Mouse (Mus musculus) kidney, embryonic 14.5 days (tissue): ENCODE results near the gene Sema4d. TPM values are rescaled to one million over a fixed set of nuclear protein-coding genes. Genes with fewer than 3 reads are reported as not detected.

ENCODE experiments used
- ATAC-seq: fragments of 200-750 bp; cut with Nextera tagmentation; 2 replicates; pipeline ENCODE4 v1.8.0; 2017; ENCODE audit warnings: moderate number of reproducible peaks, mild to moderate bottlenecking, moderate TSS enrichment, moderate library complexity; ENCODE audit not compliant: low FRiP score, low TSS enrichment
- H3K27ac ChIP-seq: fragments of 300-500 bp; sonication (generic); 2 replicates; pipeline ENCODE4 v1.5.1; 2014; ENCODE audit warnings: low read depth, mild to moderate bottlenecking, low read length, moderate library complexity, mixed read lengths
- H3K27me3 ChIP-seq: fragments of 300-500 bp; sonication (generic); 2 replicates; pipeline ENCODE4 v1.6.1; 2014; ENCODE audit warnings: mild to moderate bottlenecking, low read length; ENCODE audit not compliant: control insufficient read depth, insufficient read depth
- H3K36me3 ChIP-seq: fragments of 300-500 bp; sonication (generic); 2 replicates; pipeline ENCODE4 v1.6.1; 2014; ENCODE audit warnings: low read length, mixed read lengths; ENCODE audit not compliant: control insufficient read depth, insufficient read depth
- H3K4me1 ChIP-seq: fragments of 300-500 bp; sonication (generic); 2 replicates; pipeline ENCODE4 v1.6.1; 2014; ENCODE audit warnings: low read length, mixed read lengths; ENCODE audit not compliant: control insufficient read depth, insufficient read depth
- H3K4me2 ChIP-seq: fragments of 300-500 bp; sonication (generic); replicated peaks from 2 replicates; pipeline ENCODE4 v1.6.1; 2014; ENCODE audit warnings: low read depth, mild to moderate bottlenecking, low read length
- H3K4me3 ChIP-seq: fragments of 300-500 bp; sonication (generic); 2 replicates; pipeline ENCODE4 v1.5.1; 2014; ENCODE audit warnings: mild to moderate bottlenecking, low read length
- H3K9ac ChIP-seq: fragments of 300-500 bp; sonication (generic); 2 replicates; pipeline ENCODE4 v1.6.1; 2014; ENCODE audit warnings: low read depth, mild to moderate bottlenecking, low read length, moderate library complexity
- H3K9me3 ChIP-seq: fragments of 300-500 bp; sonication (generic); 2 replicates; pipeline ENCODE4 v1.6.1; 2016; ENCODE audit warnings: low read length; ENCODE audit not compliant: control insufficient read depth
- WGBS: fragments of 180-500 bp; shearing (Covaris S2); extraction: QIAGEN DNeasy Blood & Tissue Kit; methylation state at CpG from one replicate; pipeline ENCODE4 v1.1.7; 2014; 5-methylcytosine and 5-hydroxymethylcytosine counted together
- polyA plus RNA-seq: library from polyadenylated mRNA; unstranded; fragments of >200 nt; fragmentation: Nextera tagmentation; extraction: Ambion mirVana; gene quantifications from 2 replicates; pipeline ENCODE4 v1.2.1, GENCODE M21; 2014

Sema4d gene
- polyA plus RNA-seq, 1 experiment from 2014 or later = 20.2 TPM

- Histone ChIP-seq H3K36me3 (peaks cover 70% of the 10 kb centered on the region), H3K27me3 (no peaks in the 10 kb centered on the region), H3K4me3 (no peak overlapping the region), H3K27ac (no peak overlapping the region), H3K9me3 (no peaks in the 10 kb centered on the region), H3K4me2 (no peak overlapping the region), H3K4me1 (peaks cover 8% of the 10 kb centered on the region), H3K9ac (no peak overlapping the region)
- 94% methylated on average over 9 of the region's 9 CpGs for WGBS
- ATAC-seq = no peak
Measured at GRCm38 (mm10) chr13:51653961-51654360, 139.6 kb downstream of the Sema4d start.

- Histone ChIP-seq H3K36me3 (peaks cover 66% of the 10 kb centered on the region), H3K4me1 (peaks cover 8% of the 10 kb centered on the region), H3K4me3 (no peak overlapping the region), H3K27ac (no peak overlapping the region), H3K27me3 (no peaks in the 10 kb centered on the region), H3K9ac (no peak overlapping the region), H3K4me2 (no peak overlapping the region), H3K9me3 (no peaks in the 10 kb centered on the region)
- WGBS = 94% methylated on average over 6 of the region's 6 CpGs
- ATAC-seq = no peak
Measured at GRCm38 (mm10) chr13:51653159-51653558, 140.4 kb downstream of the Sema4d start.

- under 1% methylated on average over 69 of the region's 69 CpGs for WGBS
Measured at GRCm38 (mm10) chr13:51651408-51652064, 142.0 kb downstream of the Sema4d start, which contains the start of gene Secisbp2. Gene Secisbp2, plus strand, starts transcription at chr13:51651697.

GRCm38 (mm10) chr13:51649740-51650139, 143.8 kb downstream of the Sema4d start:
- peaks cover 32% of the 10 kb centered on the region for H3K36me3 ChIP-seq
- WGBS = 76% methylated on average over 1 of the region's 1 CpGs
- no peak overlapping the region for H3K4me3 ChIP-seq
- H3K4me1 ChIP-seq = peaks cover 25% of the 10 kb centered on the region
- H3K27ac ChIP-seq = no peak overlapping the region
- H3K9me3 ChIP-seq = no peaks in the 10 kb centered on the region
- no peak for ATAC-seq
- H3K27me3 ChIP-seq = no peaks in the 10 kb centered on the region
- H3K4me2 ChIP-seq = no peak overlapping the region
- H3K9ac ChIP-seq = no peak overlapping the region

More at GRCm38 (mm10) chr13:51651408-51652064, 142.0 kb downstream of the Sema4d start, which contains the start of gene Secisbp2:
- H3K4me3 ChIP-seq = peak within 1 kb of the TSS; percentile 58
- H3K9ac ChIP-seq = peak within 1 kb of the TSS; percentile 73
- H3K9me3 ChIP-seq = no peaks in the 10 kb centered on the region
- H3K27ac ChIP-seq = peak within 1 kb of the TSS; percentile 67
- ATAC-seq = peak; percentile 95
- peaks cover 50% of the 10 kb centered on the region for H3K36me3 ChIP-seq
- H3K27me3 ChIP-seq = no peaks in the 10 kb centered on the region
- H3K4me1 ChIP-seq = peaks cover 24% of the 10 kb centered on the region
- peak within 1 kb of the TSS; percentile 68 for H3K4me2 ChIP-seq

GRCm38 (mm10) chr13:51648237-51648636, 145.3 kb downstream of the Sema4d start:
- Histone ChIP-seq H3K27me3 (no peaks in the 10 kb centered on the region), H3K9me3 (no peaks in the 10 kb centered on the region), H3K9ac (no peak overlapping the region), H3K36me3 (peaks cover 20% of the 10 kb centered on the region), H3K4me3 (no peak overlapping the region), H3K4me1 (peaks cover 25% of the 10 kb centered on the region), H3K27ac (no peak overlapping the region), H3K4me2 (no peak overlapping the region; the same call in 1 of the 2 replicates)
- no peak for ATAC-seq
- 87% methylated on average over 4 of the region's 4 CpGs for WGBS

GRCm38 (mm10) chr13:51647770-51648169, 145.8 kb downstream of the Sema4d start:
- H3K4me1 ChIP-seq = peaks cover 25% of the 10 kb centered on the region
- WGBS = 93% methylated on average over 3 of the region's 3 CpGs
- ATAC-seq = no peak

GRCm38 (mm10) chr13:51646362-51647027, 147.1 kb downstream of the Sema4d start:
- Histone ChIP-seq H3K4me3 (peak overlapping the region; percentile 91), H3K4me2 (peak overlapping the region; percentile 63), H3K9me3 (no peaks in the 10 kb centered on the region), H3K36me3 (peaks cover 14% of the 10 kb centered on the region; the same call in 1 of the 2 replicates), H3K27ac (no peak overlapping the region), H3K27me3 (no peaks in the 10 kb centered on the region), H3K4me1 (peaks cover 28% of the 10 kb centered on the region), H3K9ac (peak overlapping the region; percentile 95)
- 21% methylated on average over 3 of the region's 3 CpGs for WGBS
- ATAC-seq = no peak

More at GRCm38 (mm10) chr13:51647770-51648169, 145.8 kb downstream of the Sema4d start:
- Histone ChIP-seq H3K4me3 (peak overlapping the region; percentile 91; the same call in 1 of the 2 replicates), H3K27ac (no peak overlapping the region), H3K9me3 (no peaks in the 10 kb centered on the region), H3K4me2 (peak overlapping the region; percentile 63), H3K27me3 (no peaks in the 10 kb centered on the region), H3K36me3 (peaks cover 15% of the 10 kb centered on the region; the same call in 1 of the 2 replicates), H3K9ac (peak overlapping the region; percentile 45; the same call in 1 of the 2 replicates)

GRCm38 (mm10) chr13:51645872-51646271, 147.7 kb downstream of the Sema4d start:
- peaks cover 10% of the 10 kb centered on the region; the same call in 1 of the 2 replicates for H3K36me3 ChIP-seq
- H3K4me2 ChIP-seq = peak overlapping the region; percentile 63
- 0% methylated on average over 7 of the region's 7 CpGs for WGBS
- peak overlapping the region; percentile 71 for H3K27ac ChIP-seq
- no peak for ATAC-seq
- H3K9ac ChIP-seq = peak overlapping the region; percentile 95
- peak overlapping the region; percentile 91 for H3K4me3 ChIP-seq
- H3K9me3 ChIP-seq = no peaks in the 10 kb centered on the region
- H3K27me3 ChIP-seq = no peaks in the 10 kb centered on the region
- peaks cover 25% of the 10 kb centered on the region for H3K4me1 ChIP-seq
